Mouse (Mus musculus): ENCODE data around the gene Naa50.

- TF ChIP-seq CTCF (IDR thresholded peaks at IDR 0.05; ENCODE audit: low read depth) (no peak), EP300 (IDR thresholded peaks at IDR 0.05; ENCODE audit: low read depth) (no peak)
Observed at GRCm38 (mm10) chr16:44141483-44141882, 1.9 kb downstream of the Naa50 start.

Data from liver, embryonic 14.5 days (tissue).